Mouse (Mus musculus): ENCODE data around the gene Msi2.

GRCm38 (mm10) chr11:88624627-88625026 lies 93.7 kb downstream of the Msi2 start:
- TF ChIP-seq CTCF (IDR thresholded peaks at IDR 0.05; ENCODE audit: insufficient read depth, low read depth, low read length) (no peak), POLR2A (IDR thresholded peaks at IDR 0.05; ENCODE audit: insufficient read depth, low read depth, low read length) (no peak)

Measured in olfactory bulb, adult 2 months (tissue).